Mouse (Mus musculus) neutrophil, adult 5-6 weeks (primary cell): ENCODE data around the gene Zbtb4. TPM values are rescaled to one million over a fixed set of nuclear protein-coding genes. Genes with fewer than 3 reads are reported as not detected.

Experiments used
- ATAC-seq: fragments of 151-379, 151-347 bp; 2 replicates; pipeline ENCODE4 v1.8.0; 2017; ENCODE audit warnings: mild to moderate bottlenecking, moderate TSS enrichment; ENCODE audit not compliant: insufficient number of reproducible peaks, poor library complexity, low FRiP score, severe bottlenecking; ENCODE audit errors: extremely low read depth
- total RNA-seq: library from RNA; stranded (forward); fragments of 200-1000 nt; gene quantifications from 2 replicates; pipeline ENCODE4 v1.2.3, GENCODE M21; 2017

Zbtb4 gene
- total RNA-seq, 1 experiment from 2014 or later: 27.8 TPM

- ATAC-seq: no peak
Observed at GRCm38 (mm10) chr11:69822080-69822479, 56.4 kb downstream of the Zbtb4 start, which contains the start of gene Spem1. TSS of gene Spem1 (minus strand) at chr11:69822180.

GRCm38 (mm10) chr11:69823456-69823855, 57.7 kb downstream of the Zbtb4 start:
- no peak for ATAC-seq

- ATAC-seq: no peak
Observed at GRCm38 (mm10) chr11:69828832-69829231, 63.1 kb downstream of the Zbtb4 start.

GRCm38 (mm10) chr11:69833554-69833953, 67.8 kb downstream of the Zbtb4 start:
- ATAC-seq: no peak

Other genes with a start within 250 kb of the Zbtb4 start
- gene Dnah2, start 216.8 kb upstream of the Zbtb4 start, total RNA-seq: 0.12 TPM in 1 of 2 replicates, not detected in the other
- 0.47 and 0.49 TPM in 2 replicates for gene Efnb3, start 205.7 kb upstream of the Zbtb4 start, total RNA-seq
- 3.8 and 8.0 TPM in 2 replicates for gene Wrap53, start 185.7 kb upstream of the Zbtb4 start, total RNA-seq
- 38.3 and 39.8 TPM in 2 replicates for gene Trp53, start 185.6 kb upstream of the Zbtb4 start, total RNA-seq
- not detected in 2 replicates for gene Atp1b2, start 160.0 kb upstream of the Zbtb4 start, total RNA-seq
- gene Shbg, start 148.0 kb upstream of the Zbtb4 start, total RNA-seq: not detected in 2 replicates
- gene Sat2, start 143.9 kb upstream of the Zbtb4 start, total RNA-seq: not detected in 2 replicates
- gene Fxr2, start 132.9 kb upstream of the Zbtb4 start, total RNA-seq: 75.8 and 86.1 TPM in 2 replicates
- gene Sox15, start 110.6 kb upstream of the Zbtb4 start, total RNA-seq: 1.5 and 2.1 TPM in 2 replicates
- gene Mpdu1, start 103.3 kb upstream of the Zbtb4 start, total RNA-seq: 35.6 and 41.3 TPM in 2 replicates
- gene Cd68, start 99.8 kb upstream of the Zbtb4 start, total RNA-seq: 82.6 and 91.5 TPM in 2 replicates
- gene Eif4a1, start 93.5 kb upstream of the Zbtb4 start, total RNA-seq: 265 and 300 TPM in 2 replicates
- 92.3 and 106 TPM in 2 replicates for gene Senp3, start 83.8 kb upstream of the Zbtb4 start, total RNA-seq
- gene Tnfsf13, start 80.1 kb upstream of the Zbtb4 start, total RNA-seq: 3.3 and 3.7 TPM in 2 replicates
- gene Tnfsf12, start 70.1 kb upstream of the Zbtb4 start, total RNA-seq: 0.70 and 0.74 TPM in 2 replicates
- 0.58 and 0.86 TPM in 2 replicates for gene Tnfsfm13, start 69.8 kb upstream of the Zbtb4 start, total RNA-seq
- 40.2 and 59.4 TPM in 2 replicates for gene Polr2a, start 7.3 kb upstream of the Zbtb4 start, total RNA-seq
- gene Slc35g3, start 3.9 kb upstream of the Zbtb4 start, total RNA-seq: not detected in 2 replicates
- 3.5 and 5.3 TPM in 2 replicates for gene Chrnb1, start 30.0 kb downstream of the Zbtb4 start, total RNA-seq
- gene Fgf11, start 35.9 kb downstream of the Zbtb4 start, total RNA-seq: not detected in 2 replicates
- gene Tmem102, start 39.7 kb downstream of the Zbtb4 start, total RNA-seq: 0.58 TPM in 1 of 2 replicates, not detected in the other
- gene Gm39566, start 49.4 kb downstream of the Zbtb4 start, total RNA-seq: not detected in 2 replicates
- gene Spem2, start 52.6 kb downstream of the Zbtb4 start, total RNA-seq: 0.47 TPM in 1 of 2 replicates, not detected in the other
- gene Spem1, start 56.3 kb downstream of the Zbtb4 start, total RNA-seq: not detected in 2 replicates
- 0.12 TPM in 1 of 2 replicates, not detected in the other for gene Nlgn2, start 71.9 kb downstream of the Zbtb4 start, total RNA-seq
- gene Tmem256, start 72.6 kb downstream of the Zbtb4 start, total RNA-seq: 9.1 and 13.3 TPM in 2 replicates
- 4.4 and 5.0 TPM in 2 replicates for gene Plscr3, start 80.5 kb downstream of the Zbtb4 start, total RNA-seq
- not detected in 2 replicates for gene Tnk1, start 92.8 kb downstream of the Zbtb4 start, total RNA-seq
- gene Tmem95, start 112.1 kb downstream of the Zbtb4 start, total RNA-seq: not detected in 2 replicates
- gene Kctd11, start 115.5 kb downstream of the Zbtb4 start, total RNA-seq: 9.0 and 9.5 TPM in 2 replicates
- gene Acap1, start 129.6 kb downstream of the Zbtb4 start, total RNA-seq: 245 and 247 TPM in 2 replicates
- 2.8 and 3.8 TPM in 2 replicates for gene 2810408A11Rik, start 135.1 kb downstream of the Zbtb4 start, total RNA-seq
- gene Neurl4, start 135.2 kb downstream of the Zbtb4 start, total RNA-seq: 64.1 and 71.1 TPM in 2 replicates
- gene Gps2, start 148.0 kb downstream of the Zbtb4 start, total RNA-seq: 103 TPM in 2 replicates
- gene Eif5a, start 156.0 kb downstream of the Zbtb4 start, total RNA-seq: 155 and 165 TPM in 2 replicates
- gene Ybx2, start 169.9 kb downstream of the Zbtb4 start, total RNA-seq: not detected in 2 replicates
- not detected in 2 replicates for gene Slc2a4, start 182.3 kb downstream of the Zbtb4 start, total RNA-seq
- 0.47 TPM in 1 of 2 replicates, not detected in the other for gene Cldn7, start 198.9 kb downstream of the Zbtb4 start, total RNA-seq
- 31.4 and 42.8 TPM in 2 replicates for gene Ctdnep1, start 215.2 kb downstream of the Zbtb4 start, total RNA-seq
- gene Elp5, start 216.6 kb downstream of the Zbtb4 start, total RNA-seq: 21.6 and 23.2 TPM in 2 replicates
- gene Gabarap, start 225.2 kb downstream of the Zbtb4 start, total RNA-seq: 397 and 455 TPM in 2 replicates
- 74.4 and 80.3 TPM in 2 replicates for gene Phf23, start 229.9 kb downstream of the Zbtb4 start, total RNA-seq
- gene Dvl2, start 234.7 kb downstream of the Zbtb4 start, total RNA-seq: 41.0 and 41.7 TPM in 2 replicates
- 45.2 and 46.7 TPM in 2 replicates for gene Acadvl, start 249.5 kb downstream of the Zbtb4 start, total RNA-seq